Mouse (Mus musculus): Measurements from ENCODE around the gene Pdcd7.
A peak's percentile ranks its signal among the peaks of the same experiment; 100 is the strongest.

The Pdcd7 gene

DNA sequence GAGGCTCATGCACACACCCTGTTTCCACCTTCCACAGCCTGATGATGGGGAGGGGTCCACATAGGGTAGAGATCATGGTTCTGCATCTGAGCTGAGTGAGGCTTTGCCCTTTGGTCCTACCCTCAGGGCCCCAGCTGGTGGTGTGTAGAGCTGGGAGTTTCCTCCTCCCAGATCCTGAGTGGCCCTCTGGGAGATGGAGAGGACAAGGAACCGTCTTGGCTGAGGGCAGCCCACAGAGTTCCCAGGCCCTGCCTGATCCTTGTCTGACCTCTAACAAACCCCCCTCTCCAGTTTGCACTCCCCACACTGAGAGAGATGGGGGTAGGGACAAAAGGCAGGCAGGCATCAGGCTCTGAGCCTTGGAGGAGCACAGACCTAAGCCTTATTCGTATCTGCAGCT lies 48.5 kb downstream of the Pdcd7 start:
- DNase-seq (ENCODE audit: low read depth, low spot score): no peak

GRCm38 (mm10) chr9:65398279-65398678 lies 52.4 kb downstream of the Pdcd7 start, which contains the start of gene Rasl12:
TSS of gene Rasl12 (plus strand) at chr9:65398506.
- no peak for DNase-seq (ENCODE audit: low read depth, low spot score)

DNA sequence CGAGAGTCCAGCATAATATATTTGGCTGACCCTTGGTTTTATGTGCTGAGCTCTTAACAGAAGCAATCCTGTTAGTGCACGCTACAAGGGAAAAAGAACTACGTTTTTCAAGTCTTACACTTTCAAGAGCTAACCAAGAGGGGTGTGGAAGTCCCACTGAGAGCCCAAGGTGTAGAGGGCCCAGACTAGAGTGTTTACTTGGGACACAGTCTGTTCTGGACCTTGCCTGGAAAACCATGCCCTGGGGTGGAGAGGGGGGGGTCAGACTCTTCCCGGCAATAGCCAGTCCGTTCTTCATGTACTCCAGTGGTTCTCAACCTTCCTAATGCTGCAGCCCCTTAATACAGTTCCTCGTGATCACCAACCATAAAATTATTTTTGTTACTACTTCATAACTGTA lies 54.0 kb downstream of the Pdcd7 start:
- no peak for DNase-seq (ENCODE audit: low read depth, low spot score)

DNA sequence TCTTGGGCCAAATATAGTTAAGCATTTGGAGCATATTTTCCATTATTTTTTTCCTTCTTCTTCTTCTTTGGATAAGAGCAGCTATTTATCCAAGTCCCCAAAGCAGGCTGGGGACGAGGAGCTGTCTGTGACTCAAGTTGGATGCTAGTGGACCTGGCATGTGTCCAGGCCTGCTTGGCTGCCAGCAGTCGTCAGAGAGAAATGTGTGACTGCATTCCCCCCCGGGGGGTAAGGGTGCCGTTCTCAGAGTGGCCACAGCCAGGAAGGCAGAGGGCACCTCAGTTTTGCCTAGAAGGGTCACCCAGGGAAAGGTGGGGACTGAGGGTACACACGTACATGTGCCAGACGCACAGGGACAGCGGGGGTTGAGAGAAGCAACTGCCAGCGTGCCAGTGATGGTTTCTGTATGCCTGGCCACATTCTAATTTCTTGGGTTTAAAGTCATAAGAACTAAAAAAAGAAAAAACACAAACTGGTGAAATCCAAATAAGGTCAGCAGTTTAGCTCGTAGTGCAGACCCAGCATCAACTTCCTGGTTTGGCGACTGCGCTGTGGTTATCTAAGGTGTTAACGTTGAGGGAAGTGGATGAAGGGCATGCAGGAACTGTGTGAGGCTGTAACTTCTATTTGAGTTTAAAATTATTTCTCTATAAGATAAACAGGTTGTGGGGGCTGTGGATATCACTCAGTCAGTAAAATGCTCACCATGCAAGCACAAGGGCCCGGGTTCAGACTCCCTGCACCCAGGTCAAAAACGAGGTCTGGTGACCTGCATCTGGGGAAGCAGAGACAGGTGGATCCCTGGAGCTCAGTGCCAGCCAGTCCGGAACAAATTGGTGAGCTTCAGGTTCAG lies 58.7 kb downstream of the Pdcd7 start:
- peak; percentile 60 for DNase-seq (ENCODE audit: low read depth, low spot score)

GRCm38 (mm10) chr9:65405184-65405449 lies 59.2 kb downstream of the Pdcd7 start:
- DNase-seq (ENCODE audit: low read depth, low spot score): peak; percentile 35

DNA sequence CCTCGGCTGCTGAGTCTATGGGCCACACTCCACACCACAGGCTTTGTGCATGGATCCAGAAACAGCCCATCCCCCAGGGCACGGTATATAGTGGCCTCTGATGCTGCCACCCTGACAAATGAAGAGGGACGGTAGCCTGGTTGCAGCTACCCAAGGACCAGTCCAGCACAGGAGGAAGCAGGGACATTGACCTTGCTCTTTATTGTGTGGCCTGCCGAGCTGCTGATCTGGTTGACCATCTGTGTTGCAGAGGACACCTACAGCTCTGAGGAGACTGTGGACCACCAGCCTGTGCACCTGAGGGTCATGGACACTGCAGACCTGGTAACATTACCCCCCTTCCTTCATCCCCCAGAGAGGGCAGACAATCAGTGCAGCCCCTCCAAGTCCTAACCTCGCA lies 61.4 kb downstream of the Pdcd7 start:
- no peak for DNase-seq (ENCODE audit: low read depth, low spot score)

DNA sequence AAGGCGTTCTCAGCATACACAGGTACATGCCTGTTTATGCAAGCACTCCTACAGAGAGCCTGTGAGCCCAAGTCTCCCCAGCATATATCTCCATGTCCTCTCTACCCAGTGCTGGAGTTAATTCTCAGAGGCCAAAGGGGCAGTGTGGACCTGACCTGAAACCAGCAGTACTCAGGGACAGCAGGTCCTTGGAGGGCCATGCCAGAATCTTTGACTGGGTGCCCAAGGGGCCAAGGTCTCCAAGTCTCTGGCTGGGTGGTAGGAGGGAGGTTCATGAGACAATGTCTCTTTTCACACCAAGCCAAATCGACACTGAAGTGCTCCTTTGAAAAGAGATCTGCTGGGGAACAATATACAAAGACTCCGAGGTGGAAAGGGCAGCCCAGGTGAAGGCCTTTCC lies 62.0 kb downstream of the Pdcd7 start:
- DNase-seq (ENCODE audit: low read depth, low spot score): no peak

DNA sequence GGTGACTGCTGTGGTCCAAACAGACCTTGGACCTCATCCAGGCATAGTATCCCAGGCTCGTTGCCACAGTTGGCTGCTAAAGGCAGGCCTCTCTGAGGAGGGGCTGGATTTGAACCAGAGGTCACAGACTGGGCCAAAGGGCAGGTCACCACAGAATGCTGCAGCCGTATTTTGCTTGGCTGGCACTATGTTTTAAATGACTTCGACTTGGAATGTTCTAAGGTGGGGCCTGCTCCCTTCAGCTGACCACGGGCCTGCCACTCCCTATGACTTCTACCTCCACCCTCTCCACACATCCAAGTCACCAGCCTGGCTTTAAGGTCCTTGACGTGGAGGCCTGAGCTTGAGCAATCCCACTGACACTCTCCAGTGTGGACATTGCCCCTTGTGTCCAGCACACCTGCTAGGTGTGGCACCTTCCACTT lies 63.0 kb downstream of the Pdcd7 start:
- peak; percentile 44 for DNase-seq (ENCODE audit: low read depth, low spot score)

Data from 3T3-L1 (cell line).